Mouse (Mus musculus) NIH3T3 (cell line): Measurements from ENCODE around the gene Il22ra1.

Experiments used
- DNase-seq: peaks from one replicate; pipeline ENCODE4 v3.0.0-alpha.2; 2012; ENCODE audit warnings: low read depth

The Il22ra1 gene

DNA sequence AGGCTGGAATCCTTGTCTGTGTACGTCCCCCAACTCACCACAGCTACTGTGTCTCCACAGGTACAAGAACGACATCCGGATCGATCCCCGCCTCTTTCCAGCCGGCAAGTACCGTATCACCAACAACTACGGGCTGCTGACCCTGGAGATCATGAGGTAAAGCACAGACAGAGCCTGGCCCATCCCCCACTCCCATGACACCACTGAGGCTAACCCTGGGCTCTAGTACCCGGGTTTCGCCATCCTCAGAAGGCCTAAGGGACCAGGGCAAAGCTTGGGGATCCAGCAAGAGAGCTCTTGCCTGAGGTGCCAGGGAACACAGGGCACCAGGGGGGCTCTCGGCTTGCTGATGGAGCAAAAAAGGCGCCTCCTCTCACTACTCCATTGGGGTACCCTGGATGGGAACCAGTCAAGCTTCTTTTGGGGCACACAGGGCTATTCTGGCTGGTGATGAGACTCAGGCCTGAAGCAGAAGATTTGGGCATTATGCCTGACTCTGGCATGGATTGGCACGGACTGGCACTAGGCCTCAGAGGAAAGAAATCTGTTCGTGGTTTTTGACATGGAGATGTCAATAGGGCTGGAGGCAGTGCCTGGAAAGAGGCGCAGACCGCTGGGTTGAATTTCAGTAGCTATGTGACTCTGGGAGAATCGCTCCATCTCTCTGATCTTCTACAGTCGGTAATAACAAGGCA, 42.8 kb downstream of the Il22ra1 start:
- DNase-seq, result no peak

DNA sequence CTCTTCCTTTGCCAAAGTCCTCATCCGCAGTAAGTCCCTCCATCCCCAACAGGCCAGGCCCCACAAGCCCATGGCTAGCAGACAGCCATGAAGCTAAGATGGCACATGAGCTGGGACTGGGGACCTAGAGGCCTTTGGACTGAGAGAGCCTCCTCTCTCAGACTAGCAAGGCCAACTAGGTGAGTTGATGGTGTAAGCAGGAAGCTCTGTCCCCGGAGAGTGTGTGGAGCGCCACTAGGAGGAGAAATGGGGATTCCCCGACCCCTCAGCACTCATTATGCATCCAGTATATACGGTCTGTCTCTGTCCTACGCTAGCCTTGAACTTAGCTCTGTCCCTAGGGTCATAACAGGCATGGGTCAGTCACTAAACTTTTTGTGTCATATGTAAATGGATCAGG, 43.6 kb downstream of the Il22ra1 start:
- DNase-seq, result no peak

DNA sequence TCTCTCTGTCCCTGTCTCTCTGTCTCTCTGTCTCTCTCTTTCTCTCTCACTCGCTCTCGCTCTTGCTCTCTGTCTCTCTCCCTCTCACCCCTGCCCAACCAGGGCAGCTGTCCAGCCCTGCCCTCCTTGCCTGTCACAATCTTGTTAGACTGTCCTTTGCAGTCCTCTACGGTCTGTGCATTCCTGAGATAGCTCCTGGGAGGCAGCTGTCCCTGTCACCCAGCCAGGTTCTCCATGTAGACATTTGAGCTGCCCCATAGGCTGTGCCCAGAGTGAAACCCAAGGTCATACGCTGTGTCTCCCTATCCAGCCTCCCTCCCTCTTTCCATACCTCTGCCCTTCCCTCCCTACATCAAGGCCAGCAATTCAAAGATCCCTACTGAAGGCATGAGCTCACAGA, 44.7 kb downstream of the Il22ra1 start:
- no peak for DNase-seq

- no peak for DNase-seq
Observed at GRCm38 (mm10) chr4:135774496-135774895, 46.5 kb downstream of the Il22ra1 start.

- DNase-seq, result no peak
Observed at GRCm38 (mm10) chr4:135776850-135777249, 48.9 kb downstream of the Il22ra1 start.

DNA sequence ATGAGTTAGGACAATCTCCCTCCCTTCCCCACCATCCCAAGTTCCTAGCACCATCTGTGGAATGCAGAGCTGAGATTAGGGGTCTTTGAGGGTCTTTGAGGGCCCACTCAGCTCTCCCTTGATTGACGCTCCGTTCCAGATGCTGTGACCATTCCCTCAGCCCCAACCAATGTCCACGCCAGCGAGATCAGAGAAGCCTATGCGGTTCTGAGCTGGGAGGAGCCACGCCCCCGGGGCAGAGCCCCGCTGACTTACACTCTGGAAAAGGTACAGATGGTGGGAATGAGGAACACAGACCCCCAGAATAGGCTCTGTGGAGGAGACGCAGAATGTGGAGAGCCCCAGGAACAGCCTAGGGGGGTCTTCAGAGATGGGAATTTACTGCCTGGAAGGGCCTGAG, 51.7 kb downstream of the Il22ra1 start:
- no peak for DNase-seq

DNA sequence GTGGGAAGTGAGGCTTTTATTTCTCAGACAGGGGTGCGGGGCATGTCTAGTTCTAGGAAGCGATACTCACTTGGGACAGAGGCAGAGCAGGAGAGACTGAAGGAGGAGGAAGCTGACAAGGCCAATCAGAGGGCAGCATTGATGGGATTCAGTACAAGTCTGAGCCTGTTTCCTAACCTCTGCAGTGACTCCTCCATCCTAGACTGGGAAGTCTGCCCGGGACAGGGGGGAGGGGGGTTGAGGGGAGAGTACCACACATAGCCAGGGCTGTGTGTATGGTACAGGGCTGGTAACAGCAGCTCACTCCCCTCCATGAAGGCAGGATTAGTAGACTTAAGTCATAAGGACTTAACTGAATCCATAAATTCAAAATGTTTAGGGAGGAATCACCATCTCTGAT, 52.3 kb downstream of the Il22ra1 start:
- peak; percentile 49 for DNase-seq

DNA sequence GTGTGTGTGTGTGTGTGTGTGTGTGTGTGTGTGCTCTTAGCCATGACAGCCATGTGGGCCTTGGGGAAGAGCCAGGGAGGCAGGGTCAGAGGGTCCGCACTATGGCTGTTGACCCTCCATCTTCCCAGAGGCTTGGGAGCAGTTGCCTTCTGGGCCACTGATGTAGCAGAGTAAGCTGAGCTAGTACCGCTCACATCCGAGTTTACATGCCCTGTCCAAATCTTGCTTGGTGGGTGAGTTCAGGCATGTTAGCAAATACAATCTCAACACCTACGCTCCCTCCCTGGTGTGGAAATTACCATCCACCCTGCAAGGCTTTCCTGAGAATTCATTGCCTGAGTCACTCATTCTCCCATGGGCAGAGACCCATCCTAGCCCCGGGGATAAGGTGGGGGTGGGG, 53.3 kb downstream of the Il22ra1 start:
- DNase-seq, result no peak

DNA sequence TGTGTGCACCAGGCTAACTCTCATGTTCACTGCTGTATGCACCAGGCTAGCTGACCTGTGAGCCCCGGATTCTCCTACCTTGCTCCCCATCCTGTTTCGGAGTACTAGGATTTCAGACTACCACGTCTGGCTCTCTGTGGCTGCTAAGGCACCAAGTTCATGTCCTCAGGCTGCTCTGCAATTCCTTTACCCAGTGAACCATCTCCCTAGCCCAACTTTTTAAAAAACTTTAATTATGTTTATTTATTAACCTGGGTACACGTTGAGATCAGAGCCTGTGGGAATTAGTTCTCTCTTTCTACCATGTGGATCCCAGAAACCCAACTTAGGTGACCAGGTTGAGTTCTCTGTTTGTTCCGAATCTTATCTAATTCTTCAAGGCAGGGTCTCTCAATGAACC, 58.6 kb downstream of the Il22ra1 start:
- no peak for DNase-seq

DNA sequence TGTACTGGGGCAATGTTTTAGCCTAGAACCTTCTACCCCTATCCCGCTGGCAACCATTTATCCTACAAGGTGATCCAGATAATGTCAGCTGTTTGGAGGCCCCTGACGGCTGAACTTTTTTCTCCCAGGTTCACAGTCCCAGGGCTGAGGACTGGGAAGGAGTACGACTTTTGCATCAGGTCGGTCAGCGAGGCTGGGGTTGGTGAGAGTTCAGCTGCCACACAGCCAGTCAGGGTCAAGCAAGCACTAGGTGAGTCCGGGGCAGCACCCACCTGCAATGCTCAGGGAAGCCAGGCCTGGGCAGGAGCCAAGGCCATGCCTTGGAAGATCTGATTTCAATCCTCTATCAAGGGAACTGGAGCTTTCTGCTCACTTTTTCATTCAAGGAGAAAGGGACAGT, 59.3 kb downstream of the Il22ra1 start:
- no peak for DNase-seq

GRCm38 (mm10) chr4:135789135-135789534, 61.2 kb downstream of the Il22ra1 start:
- DNase-seq, result no peak

DNA sequence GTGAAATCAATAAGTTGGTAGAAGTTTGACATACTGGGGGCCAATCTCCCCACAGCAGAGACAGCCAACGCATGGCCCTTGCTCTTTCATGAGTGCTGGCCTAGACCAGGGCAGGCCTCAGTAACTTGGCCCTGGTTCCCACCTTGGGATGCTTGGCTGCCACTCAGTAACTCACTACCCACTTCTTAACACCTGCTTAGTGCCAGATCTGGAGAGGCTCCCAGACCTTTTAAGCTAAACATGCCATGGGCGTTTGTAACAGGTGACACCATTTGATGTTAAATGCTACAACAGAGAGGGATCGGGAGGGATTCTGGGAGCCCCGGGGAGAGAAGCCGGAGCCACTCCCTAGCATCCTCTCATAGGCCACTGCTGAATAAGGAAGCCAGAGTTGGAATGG, 64.8 kb downstream of the Il22ra1 start:
- no peak for DNase-seq

- DNase-seq, result peak; percentile 17
Observed at GRCm38 (mm10) chr4:135797931-135798330, 70.0 kb downstream of the Il22ra1 start.

DNA sequence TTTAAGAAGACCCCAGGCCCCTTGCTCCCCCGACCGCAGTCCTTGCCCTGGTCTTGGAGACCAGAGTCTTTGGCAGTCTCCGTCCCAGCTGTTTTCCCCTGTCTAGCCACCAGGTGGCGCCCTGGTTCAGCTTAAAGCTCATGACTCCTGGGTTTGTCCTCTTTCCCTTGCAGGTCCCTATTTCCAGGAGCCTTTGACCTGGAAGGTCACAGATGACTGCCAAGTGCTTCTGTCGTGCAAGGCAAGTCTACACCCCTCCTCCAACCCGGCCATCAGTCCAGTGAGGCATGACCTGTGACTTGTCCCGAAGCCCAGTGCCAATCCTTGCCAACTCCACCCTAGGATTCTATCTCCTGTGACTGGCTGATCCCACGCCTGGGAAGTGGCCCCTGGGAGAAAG, 73.6 kb downstream of the Il22ra1 start:
- DNase-seq, result peak; percentile 87
